Mouse (Mus musculus): Measurements from ENCODE around the gene Fam43b. TPM values are rescaled to one million over a fixed set of nuclear protein-coding genes. Genes with fewer than 3 reads are reported as not detected.

The Fam43b gene
- polyA plus RNA-seq, 1 experiment from 2014 or later: not detected

DNA sequence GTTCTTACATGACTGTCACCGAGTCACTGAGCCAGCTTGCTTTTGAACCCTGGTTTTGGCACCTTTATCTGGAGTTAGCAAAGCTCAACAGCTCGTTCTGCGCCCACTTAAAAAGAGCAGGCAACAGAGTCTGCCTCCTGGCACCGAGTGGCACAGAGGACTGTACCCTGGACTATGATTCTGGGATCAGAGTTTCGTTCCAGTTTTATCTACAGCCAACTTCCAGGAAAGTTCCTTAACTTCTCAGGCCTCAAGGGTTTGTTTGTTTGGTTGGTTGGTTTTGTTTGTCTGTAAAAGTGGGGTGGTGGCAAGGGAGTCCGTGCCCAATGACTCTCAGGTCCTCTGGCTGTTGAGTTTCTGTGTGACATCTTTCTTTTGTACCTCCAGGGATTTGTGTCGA, 47.6 kb downstream of the Fam43b start:
- no peak for ATAC-seq (ENCODE audit: insufficient read depth, low FRiP score, low TSS enrichment)
- no peak overlapping the region for H3K27ac ChIP-seq (ENCODE audit: low read depth, low read length)
- H3K4me2 ChIP-seq (ENCODE audit: low read depth): no peak overlapping the region
- 80% methylated on average over 7 of the region's 7 CpGs for WGBS
- no peaks in the 10 kb centered on the region for H3K4me1 ChIP-seq (ENCODE audit: control insufficient read depth, insufficient read depth, low read length)
- no peaks in the 10 kb centered on the region for H3K36me3 ChIP-seq (ENCODE audit: control insufficient read depth, insufficient read depth, low read length)
- H3K9ac ChIP-seq (ENCODE audit: low read length): no peak overlapping the region
- no peak for DNase-seq (ENCODE audit: low spot score)
- H3K9me3 ChIP-seq (ENCODE audit: control insufficient read depth, low read length): no peaks in the 10 kb centered on the region
- no peak overlapping the region for H3K4me3 ChIP-seq (ENCODE audit: low read depth, low read length)
- no peaks in the 10 kb centered on the region for H3K27me3 ChIP-seq (ENCODE audit: control insufficient read depth, insufficient read depth, low read length)

- 56% methylated on average over 1 of the region's 1 CpGs for WGBS
- no peak for ATAC-seq (ENCODE audit: insufficient read depth, low FRiP score, low TSS enrichment)
- Histone ChIP-seq H3K4me2 (ENCODE audit: low read depth) (no peak overlapping the region), H3K4me3 (ENCODE audit: low read depth, low read length) (no peak overlapping the region), H3K9me3 (ENCODE audit: control insufficient read depth, low read length) (no peaks in the 10 kb centered on the region), H3K9ac (ENCODE audit: low read length) (no peak overlapping the region), H3K36me3 (ENCODE audit: control insufficient read depth, insufficient read depth, low read length) (no peaks in the 10 kb centered on the region), H3K4me1 (ENCODE audit: control insufficient read depth, insufficient read depth, low read length) (no peaks in the 10 kb centered on the region), H3K27me3 (ENCODE audit: control insufficient read depth, insufficient read depth, low read length) (no peaks in the 10 kb centered on the region), H3K27ac (ENCODE audit: low read depth, low read length) (no peak overlapping the region)
- no peak for DNase-seq (ENCODE audit: low spot score)
Observed at GRCm38 (mm10) chr4:138347280-138347679, 49.0 kb downstream of the Fam43b start.

DNA sequence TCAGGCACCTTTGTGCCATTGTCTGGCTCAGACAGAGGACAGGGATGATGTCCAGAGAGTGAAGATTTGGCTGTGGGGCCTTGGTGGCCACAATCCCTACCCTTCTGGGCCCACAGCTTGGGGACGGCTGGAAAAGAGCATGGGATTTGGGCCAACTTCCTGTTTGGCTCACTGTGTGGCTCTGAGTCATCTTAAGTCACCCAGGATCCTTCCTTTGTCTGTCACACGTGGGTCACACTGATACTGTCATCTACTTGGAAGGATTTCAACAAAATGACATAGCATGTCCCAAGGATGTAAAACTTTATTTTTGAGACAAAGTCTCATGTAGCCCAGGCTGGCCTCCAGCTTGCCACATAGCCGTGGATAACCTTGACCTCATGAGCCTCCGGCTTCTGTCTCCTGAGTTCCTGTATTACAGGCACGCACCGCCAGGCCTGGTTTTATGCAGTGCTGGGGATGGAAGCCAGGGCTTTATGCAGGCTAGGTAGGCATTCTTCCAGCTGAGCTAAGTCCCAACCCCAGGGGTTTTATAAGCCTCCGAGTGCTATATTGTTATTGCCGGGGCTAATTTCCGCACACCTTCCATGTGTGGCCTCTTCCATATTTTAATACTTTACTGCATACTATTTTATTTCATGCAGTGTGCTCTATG, 51.3 kb downstream of the Fam43b start:
- DNase-seq (ENCODE audit: low spot score) (no peak), ATAC-seq (ENCODE audit: insufficient read depth, low FRiP score, low TSS enrichment) (no peak)
- H3K9me3 ChIP-seq (ENCODE audit: control insufficient read depth, low read length): no peaks in the 10 kb centered on the region
- no peak overlapping the region for H3K27ac ChIP-seq (ENCODE audit: low read depth, low read length)
- H3K4me2 ChIP-seq (ENCODE audit: low read depth): no peak overlapping the region
- 84% methylated on average over 9 of the region's 9 CpGs for WGBS
- no peaks in the 10 kb centered on the region for H3K27me3 ChIP-seq (ENCODE audit: control insufficient read depth, insufficient read depth, low read length)
- H3K36me3 ChIP-seq (ENCODE audit: control insufficient read depth, insufficient read depth, low read length): no peaks in the 10 kb centered on the region
- no peak overlapping the region for H3K9ac ChIP-seq (ENCODE audit: low read length)
- no peaks in the 10 kb centered on the region for H3K4me1 ChIP-seq (ENCODE audit: control insufficient read depth, insufficient read depth, low read length)
- no peak overlapping the region for H3K4me3 ChIP-seq (ENCODE audit: low read depth, low read length)

Other genes starting within 250 kb of the Fam43b start
- gene Hp1bp3, start 180.2 kb downstream of the Fam43b start, polyA plus RNA-seq (2014; fragmentation: Nextera tagmentation; extraction: Ambion mirVana): 175 TPM in 2 replicates
- 1.6 and 1.8 TPM in 2 replicates for gene Sh2d5, start 146.1 kb downstream of the Fam43b start, polyA plus RNA-seq (2014; fragmentation: Nextera tagmentation; extraction: Ambion mirVana)
- gene Kif17, start 146.1 kb downstream of the Fam43b start, polyA plus RNA-seq (2014; fragmentation: Nextera tagmentation; extraction: Ambion mirVana): 0.37 and 0.46 TPM in 2 replicates
- gene Ddost, start 91.8 kb downstream of the Fam43b start, polyA plus RNA-seq (2014; fragmentation: Nextera tagmentation; extraction: Ambion mirVana): 231 and 247 TPM in 2 replicates
- gene Pink1, start 70.2 kb downstream of the Fam43b start, polyA plus RNA-seq (2014; fragmentation: Nextera tagmentation; extraction: Ambion mirVana): 26.5 and 29.3 TPM in 2 replicates
- 3.5 and 4.4 TPM in 2 replicates for gene Cda, start 28.5 kb downstream of the Fam43b start, polyA plus RNA-seq (2014; fragmentation: Nextera tagmentation; extraction: Ambion mirVana)
- 19.3 and 22.8 TPM in 2 replicates for gene Mul1, start 38.1 kb upstream of the Fam43b start, polyA plus RNA-seq (2014; fragmentation: Nextera tagmentation; extraction: Ambion mirVana)
- gene Camk2n1, start 57.8 kb upstream of the Fam43b start, polyA plus RNA-seq (2014; fragmentation: Nextera tagmentation; extraction: Ambion mirVana): 6.0 TPM in 2 replicates
- 0.23 and 0.48 TPM in 2 replicates for gene Vwa5b1, start 239.4 kb upstream of the Fam43b start, polyA plus RNA-seq (2014; fragmentation: Nextera tagmentation; extraction: Ambion mirVana)